Mouse (Mus musculus) bone marrow macrophage, adult 2 months (primary cell): Measurements from ENCODE around the gene Skap1.

ENCODE experiments used
- CTCF ChIP-seq: IDR thresholded peaks from 2 replicates; pipeline ENCODE4 v1.5.1; 2012; ENCODE audit warnings: low read depth, mild to moderate bottlenecking, low read length, moderate library complexity
- POLR2A ChIP-seq: IDR thresholded peaks from 2 replicates; pipeline ENCODE4 v1.6.1; 2012; ENCODE audit warnings: mild to moderate bottlenecking, low read depth, low read length, borderline replicate concordance

DNA sequence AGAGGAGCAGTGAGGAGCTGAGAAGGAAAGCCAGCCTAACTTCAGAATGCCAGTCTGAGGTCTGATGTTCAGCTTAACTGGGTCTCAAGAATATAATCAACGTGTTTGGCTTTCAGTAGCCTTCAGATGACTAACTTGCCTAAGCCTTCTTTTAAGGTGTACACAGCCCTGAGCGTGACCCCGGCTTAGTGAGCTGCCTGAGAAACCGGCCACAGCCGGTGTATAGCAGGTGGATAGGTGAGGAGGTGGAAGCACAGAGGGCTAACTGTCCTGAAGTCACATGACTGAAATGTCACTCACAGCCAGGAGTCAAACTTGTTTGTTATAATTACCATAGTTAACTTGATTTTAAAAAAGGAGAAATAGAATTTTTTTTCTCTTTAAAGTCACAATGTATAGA lies 175.4 kb downstream of the Skap1 start:
- no peak for TF ChIP-seq CTCF
- no peak for TF ChIP-seq POLR2A
